Mouse (Mus musculus) thymus, postnatal 36 days (tissue): ENCODE measurements around the gene Helq.
A peak's percentile ranks its signal among the peaks of the same experiment; 100 is the strongest.

Experiments used
- DNase-seq, 2 experiments: peaks; one replicate each; pipeline ENCODE4 v3.0.0; 2022; ENCODE audit warnings: mixed read lengths in 2 of 2

Helq gene

DNA sequence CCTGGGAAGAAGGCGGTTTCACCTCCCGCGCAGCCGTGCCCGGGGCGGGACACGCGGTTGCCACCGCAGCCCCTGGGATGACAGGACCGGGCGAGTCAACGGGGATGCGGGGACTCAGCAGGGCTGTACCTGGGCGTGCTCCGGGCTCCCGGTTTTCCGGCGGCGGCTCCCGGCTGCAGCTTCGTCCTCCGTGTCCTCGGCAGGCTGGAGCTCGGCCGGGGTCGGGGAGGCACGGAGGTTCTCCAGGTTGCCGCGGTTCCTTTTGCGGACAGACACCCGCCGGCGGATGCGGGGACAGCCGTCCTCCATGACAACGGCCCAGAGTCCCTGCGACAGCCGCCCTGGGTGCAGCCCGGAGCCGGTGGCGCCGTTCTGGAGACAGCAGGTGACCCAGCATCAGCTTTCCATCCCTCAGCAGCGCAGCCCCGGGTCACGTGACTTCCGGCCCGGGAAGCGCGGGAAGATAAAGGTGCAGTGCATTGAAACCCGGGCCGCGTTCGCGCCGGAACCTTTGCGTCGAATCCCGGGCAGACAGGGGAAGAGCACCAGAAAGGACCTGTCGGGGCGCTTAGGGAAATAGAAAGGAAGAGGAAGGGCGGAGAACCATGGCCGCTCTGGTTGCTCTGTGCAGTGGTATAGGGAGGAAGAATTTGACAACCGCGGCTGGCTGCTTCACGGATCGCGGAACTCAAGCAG, at the start of gene Helq, which contains the start of gene Mrps18c:
Gene Helq (minus strand): TSS at position 434 of the 696 bp plus-strand sequence.
Gene Mrps18c (plus strand): TSS at position 463 of the 696 bp plus-strand sequence.
- peak; percentile 89 to 92 for DNase-seq

- DNase-seq, result no peak
Observed at GRCm38 (mm10) chr5:100847143-100847542, 48.7 kb upstream of the Helq start.

DNA sequence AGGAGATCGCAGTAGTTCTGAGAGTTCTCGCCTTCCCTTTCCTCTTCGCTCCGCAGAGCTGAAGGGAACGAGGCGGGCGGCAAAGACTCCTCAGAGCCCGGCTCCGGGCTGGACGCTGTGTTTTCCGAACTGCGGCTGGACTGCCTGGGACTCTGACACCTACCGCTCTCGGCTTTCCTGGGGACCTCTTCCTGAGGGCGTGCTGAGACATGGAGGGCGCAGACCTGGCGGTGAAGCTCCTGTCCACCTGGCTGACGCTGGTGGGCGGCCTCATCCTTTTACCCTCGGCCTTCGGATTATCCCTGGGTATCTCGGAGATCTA, 48.2 kb upstream of the Helq start:
- no peak for DNase-seq

GRCm38 (mm10) chr5:100845848-100846598, 47.6 kb upstream of the Helq start:
- peak; percentile 52 to 62 for DNase-seq

GRCm38 (mm10) chr5:100845485-100845847, 47.1 kb upstream of the Helq start, which contains the start of gene Gpat3:
Gpat3 (plus strand) TSS chr5:100845713.
- DNase-seq, result peak; percentile 11 to 14

- DNase-seq, result no peak
Observed at GRCm38 (mm10) chr5:100844485-100844884, 46.1 kb upstream of the Helq start.

GRCm38 (mm10) chr5:100837907-100838306, 39.5 kb upstream of the Helq start:
- DNase-seq, result no peak

DNA sequence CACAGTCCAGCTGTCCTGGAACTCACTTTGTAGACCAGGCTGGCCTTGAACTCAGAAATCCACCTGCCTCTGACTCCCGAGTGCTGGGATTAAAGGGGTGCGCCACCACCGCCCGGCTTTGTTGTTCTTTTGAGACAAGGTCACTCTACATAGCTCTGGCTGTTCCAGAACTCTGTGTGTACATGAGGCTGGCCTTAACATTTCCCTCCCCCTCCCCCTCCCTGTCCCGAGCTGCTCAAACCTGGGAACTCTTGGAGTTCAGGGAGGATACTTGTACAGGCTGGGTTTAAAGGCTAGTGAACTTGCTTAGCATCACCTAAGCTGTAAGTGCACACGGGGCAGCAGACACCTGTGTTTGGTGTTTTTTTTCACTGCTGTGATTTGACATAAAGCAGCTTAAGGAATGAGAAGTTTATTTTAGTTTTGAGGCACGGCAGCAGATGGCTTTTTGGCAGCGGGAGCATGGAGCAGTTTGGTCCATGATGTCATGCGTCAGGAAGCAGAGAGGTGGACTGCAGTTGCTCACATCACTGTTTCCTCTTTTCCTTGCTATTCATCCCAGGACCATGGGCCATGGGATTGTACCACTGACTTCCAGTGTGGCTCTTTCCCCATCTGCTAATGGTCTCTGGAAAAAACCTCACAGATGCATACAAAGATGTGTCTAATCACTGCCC, 37.6 kb upstream of the Helq start:
- no peak for DNase-seq

DNA sequence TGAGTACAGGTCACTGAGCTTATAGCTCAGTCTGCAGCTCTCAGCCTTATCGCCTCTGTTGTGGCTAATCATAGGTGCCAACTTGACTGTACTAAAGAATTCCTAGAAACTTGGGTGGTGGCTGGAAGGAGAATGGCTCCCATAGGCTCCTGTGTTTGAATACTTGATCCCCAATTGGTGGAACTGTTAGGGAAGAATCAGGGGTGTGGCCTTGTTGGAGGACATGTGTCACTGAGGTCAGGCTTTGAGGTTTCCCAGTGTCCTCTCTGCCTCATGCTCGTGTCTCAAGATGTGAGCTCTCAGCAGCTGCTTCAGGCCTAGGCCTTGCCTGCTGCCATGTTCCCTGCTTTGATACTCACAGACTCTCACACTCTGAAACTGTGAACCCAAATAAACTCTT, 35.4 kb upstream of the Helq start:
- no peak for DNase-seq

GRCm38 (mm10) chr5:100832680-100833079, 34.3 kb upstream of the Helq start:
- no peak for DNase-seq

DNA sequence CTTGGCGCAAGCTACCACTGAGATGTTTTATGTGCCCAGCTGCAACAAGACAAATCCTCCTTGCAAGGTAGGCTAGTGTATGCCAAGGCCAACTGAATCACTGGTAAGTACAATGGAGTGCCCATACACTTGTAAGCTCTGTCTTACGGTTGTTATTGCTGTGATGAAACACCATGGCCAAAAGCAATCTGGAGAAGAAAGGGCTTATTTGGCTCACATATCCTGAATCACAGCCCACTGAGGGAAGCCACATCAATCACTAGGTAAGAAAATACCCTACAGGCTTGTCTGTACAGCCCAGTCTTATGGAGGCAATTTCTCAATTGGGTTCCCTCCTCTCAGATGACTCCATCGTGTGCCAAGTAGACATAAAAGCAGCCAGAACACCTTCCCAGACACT, 30.3 kb upstream of the Helq start:
- no peak for DNase-seq

GRCm38 (mm10) chr5:100826531-100826930, 28.1 kb upstream of the Helq start:
- no peak for DNase-seq

DNA sequence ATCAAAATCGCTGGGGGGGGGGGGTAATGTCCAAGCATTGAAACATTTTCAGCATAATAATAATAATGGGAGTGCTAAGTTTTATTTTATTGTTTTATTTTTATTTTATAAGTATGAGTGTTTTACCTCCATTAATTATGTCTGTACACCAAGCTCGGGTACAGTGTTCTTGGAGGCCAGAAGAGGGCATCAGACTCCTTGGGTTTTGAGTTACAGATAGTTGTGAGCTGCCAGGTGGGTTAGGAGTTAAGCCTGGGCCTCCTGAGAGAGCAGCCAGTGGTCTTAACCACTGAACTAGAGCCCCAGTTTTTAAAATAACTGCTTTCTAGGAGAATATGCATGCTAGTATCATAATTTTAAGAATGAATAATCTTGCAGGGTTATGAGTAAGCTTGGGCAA, 27.6 kb upstream of the Helq start:
- peak in 1 of 2 experiments; percentile 20 for DNase-seq

DNA sequence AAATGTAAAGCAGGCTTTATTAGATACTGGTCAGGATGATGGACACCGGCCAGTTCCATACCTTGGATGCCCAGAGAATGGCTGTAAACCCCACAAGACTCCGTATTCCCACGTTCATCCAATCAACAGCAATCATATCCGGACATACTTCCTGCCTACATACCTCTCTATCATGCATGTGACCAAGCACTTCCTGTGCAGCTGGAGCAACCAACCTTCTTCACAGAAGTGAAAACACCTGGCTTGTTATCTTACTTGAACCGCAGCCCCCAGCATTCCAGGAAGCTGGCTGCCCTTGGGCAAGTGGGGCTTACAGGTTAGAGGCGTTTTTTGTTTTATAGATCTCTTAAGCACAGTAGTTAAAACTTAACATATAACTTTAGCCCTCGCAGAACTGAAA, 24.4 kb upstream of the Helq start:
- peak; percentile 17 to 57 for DNase-seq

DNA sequence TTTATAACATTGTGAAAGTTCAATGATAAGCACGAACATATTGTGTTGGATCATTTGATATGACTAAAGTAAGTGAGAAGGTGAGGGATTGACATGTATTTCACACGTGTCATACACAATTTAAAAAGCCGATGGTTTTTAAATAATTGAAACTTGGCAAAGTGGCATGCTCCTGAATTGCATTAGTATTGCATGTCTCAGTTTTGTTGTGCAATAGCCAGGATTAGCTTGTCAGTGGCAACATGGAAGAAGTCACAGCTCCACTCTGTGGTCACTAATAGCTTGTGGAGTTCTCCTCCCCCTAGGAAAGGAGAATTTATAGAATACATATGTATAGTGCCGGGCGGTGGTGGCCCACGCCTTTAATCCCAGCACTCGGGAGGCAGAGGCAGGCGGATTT, 23.0 kb upstream of the Helq start:
- DNase-seq, result no peak

DNA sequence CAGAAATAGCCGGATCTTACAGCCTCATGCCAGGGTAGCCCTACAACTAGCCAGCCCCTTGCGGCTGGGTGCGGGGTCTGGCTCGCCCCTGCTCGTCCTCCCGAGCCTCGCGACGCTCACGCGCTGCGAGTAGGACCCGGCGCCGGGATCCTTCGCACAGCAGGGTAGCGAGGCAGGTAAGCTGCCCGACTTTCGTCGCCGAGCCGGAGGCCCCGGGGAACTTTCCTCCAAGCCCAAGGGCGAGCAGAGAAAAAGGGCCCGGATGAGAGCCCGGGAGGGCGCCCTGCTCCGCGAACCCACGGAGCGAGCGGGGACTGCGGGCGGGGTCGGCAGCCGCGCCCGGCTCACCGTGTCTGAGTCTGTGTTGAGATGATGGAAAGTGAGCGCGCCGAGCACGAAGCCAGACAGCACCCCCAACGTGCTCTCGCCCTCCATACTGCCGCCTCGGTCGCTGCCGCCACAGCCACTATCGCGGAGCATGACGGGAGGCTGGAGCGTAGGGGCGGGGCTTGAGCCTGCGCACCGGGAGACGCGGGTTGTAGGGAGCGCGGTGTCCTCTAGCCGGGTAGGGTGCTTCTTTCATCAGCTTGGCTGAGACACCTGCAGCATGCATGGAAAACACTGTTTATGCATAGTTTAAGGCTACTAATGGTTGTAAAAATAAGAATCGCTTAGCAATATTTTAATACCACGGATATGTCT, 22.2 kb upstream of the Helq start, which contains the start of gene Abraxas1:
Gene Abraxas1 (minus strand): TSS at position 483 of the 702 bp plus-strand sequence.
- peak; percentile 92 for DNase-seq

DNA sequence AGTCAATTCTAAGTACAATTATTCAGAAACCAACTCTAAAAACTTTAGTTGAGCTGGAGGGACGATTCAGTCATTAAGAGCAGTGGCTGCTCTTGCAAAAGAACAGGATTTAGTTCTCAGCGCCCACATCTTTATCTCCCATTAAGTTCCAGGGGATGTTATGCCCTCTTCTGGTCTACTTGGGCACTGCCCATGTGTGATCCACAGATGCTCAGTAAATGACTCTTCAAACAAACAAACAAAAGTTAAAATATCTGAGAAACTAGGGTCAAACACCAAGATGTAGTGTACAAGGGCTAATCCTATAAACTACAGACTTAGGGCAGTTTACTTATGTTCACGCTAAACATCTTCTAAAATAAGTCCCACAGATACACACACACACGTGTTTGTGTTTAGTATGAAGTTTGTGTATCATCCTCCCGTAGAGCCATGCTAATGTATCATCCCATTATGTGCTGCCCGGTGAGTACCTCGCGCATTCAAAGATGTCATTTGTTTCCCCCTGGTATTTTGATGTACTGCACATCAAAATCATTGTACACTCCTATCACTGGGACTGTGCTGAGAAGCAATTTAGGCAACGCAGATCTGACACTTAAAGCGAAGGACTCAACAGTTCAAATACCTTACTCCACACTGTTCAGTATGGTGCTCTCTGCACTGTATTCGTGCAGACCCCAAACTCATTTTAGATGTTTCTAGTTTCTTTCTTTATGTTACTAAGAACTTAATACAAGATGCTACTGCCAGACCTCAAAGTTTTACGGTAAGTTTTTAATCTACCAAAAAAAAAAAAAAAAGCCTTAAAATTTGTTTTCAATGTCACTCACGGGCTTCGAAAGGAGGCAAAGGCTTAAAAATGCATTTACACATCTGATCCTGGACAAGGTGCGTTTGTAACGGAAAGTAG, 21.4 kb upstream of the Helq start:
- DNase-seq, result no peak

GRCm38 (mm10) chr5:100818341-100818740, 19.9 kb upstream of the Helq start:
- DNase-seq, result no peak

GRCm38 (mm10) chr5:100794084-100794483, 4.3 kb downstream of the Helq start:
- DNase-seq, result no peak

DNA sequence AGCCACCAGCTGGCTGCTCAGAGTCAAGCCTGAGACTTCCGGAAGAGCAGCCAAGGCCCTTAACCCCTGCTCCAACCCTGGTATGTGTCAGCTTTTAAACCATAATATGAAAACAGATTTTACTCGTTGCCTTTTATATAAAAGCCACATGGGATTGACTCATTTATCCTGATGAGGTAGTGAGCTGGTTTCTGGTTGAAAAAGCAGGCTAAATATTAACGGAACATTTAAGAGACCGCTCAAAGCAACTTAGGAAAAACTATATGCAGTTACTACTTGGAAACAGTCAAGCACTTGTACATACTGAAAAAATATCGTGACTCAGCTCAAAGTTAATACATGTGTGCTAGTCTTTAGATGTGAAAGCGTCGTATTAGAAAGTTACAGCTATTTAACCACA, 6.1 kb downstream of the Helq start:
- DNase-seq, result no peak

DNA sequence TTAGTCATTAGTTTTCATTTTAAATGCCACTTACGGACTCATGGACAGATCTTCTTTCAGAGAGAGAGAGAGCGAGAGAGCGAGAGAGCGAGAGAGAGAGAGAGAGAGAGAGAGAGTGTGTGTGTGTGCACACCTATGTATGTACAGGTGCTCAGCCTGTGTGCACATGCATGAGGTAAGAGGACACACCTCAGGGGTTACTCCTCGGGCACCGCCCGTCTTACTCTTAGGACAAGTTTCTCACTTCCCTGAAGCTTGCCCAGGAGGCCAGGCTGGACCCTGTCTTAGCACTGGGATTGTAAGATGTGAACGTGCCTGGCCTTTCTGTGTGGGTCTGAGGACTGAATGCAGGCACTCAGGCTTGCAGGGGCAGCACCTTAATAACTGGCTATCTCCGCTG, 10.9 kb downstream of the Helq start:
- DNase-seq, result no peak

DNA sequence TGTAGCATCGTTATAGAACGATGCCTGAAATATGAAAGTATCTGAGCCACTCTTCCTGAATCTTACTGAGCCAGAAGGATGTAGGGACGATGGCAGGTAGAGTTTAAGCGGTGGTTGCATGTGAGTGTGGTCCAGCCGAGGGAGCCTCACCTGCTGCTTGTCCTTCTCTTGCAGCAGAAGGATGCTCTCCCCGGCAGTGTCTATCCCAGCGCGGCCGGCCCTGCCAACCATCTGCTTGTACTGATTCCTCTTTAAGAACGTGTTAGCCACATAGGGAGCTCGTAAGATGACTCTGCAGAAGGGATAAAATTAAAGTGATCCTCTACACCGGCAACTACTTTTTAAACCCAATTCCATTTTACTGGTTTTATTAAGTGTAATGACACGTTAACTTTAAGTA, 19.4 kb downstream of the Helq start:
- no peak for DNase-seq
